In genomic region chr5:31974614-31975168, GRCm38 (mm10) we compare ENCODE assay signal across 18 mouse cellular contexts.
DNase-seq lines count a peak whose midpoint lies in the region; ATAC-seq lines count a peak whose summit lies in the region.
"Had no signal": no experiment of that assay in that cellular context is flagged by ENCODE, and none has a peak within 500 bp of the region (broad histone marks: within the 10 kb centered on the region; RNA-seq: fewer than 3 reads in every experiment).

No protein-coding gene starts in this region.

- no peak overlapping the region for H3K9ac ChIP-seq in forebrain, embryonic 14.5 days (ENCODE audit: low read length)
- H3K9ac ChIP-seq in forebrain, embryonic 13.5 days = no peak overlapping the region
- H3K9ac ChIP-seq in embryonic facial prominence, embryonic 14.5 days (ENCODE audit: low read depth, low read length) = no peak overlapping the region
- H3K9ac ChIP-seq: embryonic facial prominence, embryonic 12.5 days; heart, embryonic 15.5 days; neural tube, embryonic 13.5 days had no signal

- no peaks in the 10 kb centered on the region for H3K27me3 ChIP-seq in forebrain, embryonic 14.5 days (replicated peaks; ENCODE audit: control insufficient read depth, insufficient read depth, low read length)
- H3K27me3 ChIP-seq in forebrain, embryonic 13.5 days = no peaks in the 10 kb centered on the region
- no peaks in the 10 kb centered on the region for H3K27me3 ChIP-seq in embryonic facial prominence, embryonic 14.5 days (replicated peaks; ENCODE audit: control insufficient read depth, insufficient read depth, low read length)
- H3K27me3 ChIP-seq: embryonic facial prominence, embryonic 12.5 days; heart, embryonic 15.5 days; neural tube, embryonic 13.5 days had no signal

- WGBS in forebrain, embryonic 14.5 days = 81% methylated on average over 3 of the region's 3 CpGs
- 76% methylated on average over 3 of the region's 3 CpGs for WGBS in forebrain, embryonic 13.5 days
- WGBS in embryonic facial prominence, embryonic 14.5 days = 47% methylated on average over 3 of the region's 3 CpGs

- H3K4me2 ChIP-seq in forebrain, embryonic 14.5 days (ENCODE audit: low read length) = no peak overlapping the region
- H3K4me2 ChIP-seq in forebrain, embryonic 13.5 days = no peak overlapping the region
- no peak overlapping the region for H3K4me2 ChIP-seq in embryonic facial prominence, embryonic 14.5 days (ENCODE audit: low read depth, low read length)
- H3K4me2 ChIP-seq: embryonic facial prominence, embryonic 12.5 days; heart, embryonic 15.5 days; liver, embryonic 11.5 days; neural tube, embryonic 13.5 days had no signal

- no peaks in the 10 kb centered on the region for H3K9me3 ChIP-seq in forebrain, embryonic 14.5 days (replicated peaks; ENCODE audit: control insufficient read depth, low read length)
- no peaks in the 10 kb centered on the region for H3K9me3 ChIP-seq in forebrain, embryonic 13.5 days (replicated peaks)
- no peaks in the 10 kb centered on the region for H3K9me3 ChIP-seq in embryonic facial prominence, embryonic 14.5 days (ENCODE audit: control insufficient read depth, low read length)
- H3K9me3 ChIP-seq: embryonic facial prominence, embryonic 12.5 days; heart, embryonic 15.5 days; neural tube, embryonic 13.5 days had no signal

- ATAC-seq in forebrain, embryonic 14.5 days = no peak
- ATAC-seq in forebrain, embryonic 13.5 days = no peak
- peak; percentile 22; the same call in 1 of the 2 replicates for ATAC-seq in embryonic facial prominence, embryonic 14.5 days (ENCODE audit: low read depth)

- H3K4me3 ChIP-seq in forebrain, embryonic 14.5 days (ENCODE audit: low read depth, low read length) = no peak overlapping the region
- H3K4me3 ChIP-seq in forebrain, embryonic 13.5 days = no peak overlapping the region
- no peak overlapping the region for H3K4me3 ChIP-seq in embryonic facial prominence, embryonic 14.5 days (ENCODE audit: low read depth, low read length)
- H3K4me3 ChIP-seq: embryonic facial prominence, embryonic 12.5 days; heart, embryonic 15.5 days; neural tube, embryonic 13.5 days had no signal

- DNase-seq in forebrain, embryonic 14.5 days (ENCODE audit: low spot score) = peak; percentile 36
- DNase-seq in kidney, postnatal 14 days = peak; percentile 11
- DNase-seq in kidney, postnatal 36 days = no peak
- DNase-seq in MN1 (ENCODE audit: low spot score) = peak; percentile 66
- no peak for DNase-seq in embryonic facial prominence, embryonic 14.5 days (ENCODE audit: low spot score)
- DNase-seq in cerebellum, adult 11 months = no peak
- no peak for DNase-seq in cerebellum, adult 18-20 months
- DNase-seq: adrenal gland, postnatal 14 days; cerebellum, adult 9-11 months; kidney, adult 11 months; lung, adult 2 months; right cerebral cortex, postnatal 25 days had no signal

- H3K36me3 ChIP-seq in forebrain, embryonic 14.5 days (ENCODE audit: control insufficient read depth, insufficient read depth, low read length) = no peaks in the 10 kb centered on the region
- H3K36me3 ChIP-seq in forebrain, embryonic 13.5 days (ENCODE audit: poor library complexity, severe bottlenecking) = no peaks in the 10 kb centered on the region
- no peaks in the 10 kb centered on the region for H3K36me3 ChIP-seq in embryonic facial prominence, embryonic 14.5 days (ENCODE audit: control insufficient read depth, insufficient read depth, low read length)
- H3K36me3 ChIP-seq: embryonic facial prominence, embryonic 12.5 days; heart, embryonic 15.5 days; neural tube, embryonic 13.5 days had no signal

- no peaks in the 10 kb centered on the region for H3K4me1 ChIP-seq in forebrain, embryonic 14.5 days (ENCODE audit: control insufficient read depth, insufficient read depth, low read length)
- no peaks in the 10 kb centered on the region for H3K4me1 ChIP-seq in forebrain, embryonic 13.5 days
- no peaks in the 10 kb centered on the region for H3K4me1 ChIP-seq in embryonic facial prominence, embryonic 14.5 days (ENCODE audit: control insufficient read depth, insufficient read depth, low read length)
- H3K4me1 ChIP-seq: embryonic facial prominence, embryonic 12.5 days; heart, embryonic 15.5 days; neural tube, embryonic 13.5 days had no signal

- no peak overlapping the region for H3K27ac ChIP-seq in forebrain, embryonic 14.5 days (ENCODE audit: low read depth, low read length)
- H3K27ac ChIP-seq in forebrain, embryonic 13.5 days = no peak overlapping the region
- H3K27ac ChIP-seq in embryonic facial prominence, embryonic 14.5 days (replicated peaks; ENCODE audit: low read depth, low read length) = no peak overlapping the region
- H3K27ac ChIP-seq: embryonic facial prominence, embryonic 12.5 days; heart, embryonic 15.5 days; macrophage; neural tube, embryonic 13.5 days had no signal

Comparison
In these comparisons a context has a peak if more than half of its experiments do, and no peak if none do; other contexts are left out.
1. DNase-seq: peak in forebrain, embryonic 14.5 days (single experiment), kidney, postnatal 14 days (single experiment) and MN1 (single experiment); none in kidney, postnatal 36 days (0 of 2), embryonic facial prominence, embryonic 14.5 days (single experiment), cerebellum, adult 11 months (single experiment) and cerebellum, adult 18-20 months (0 of 2).